Mouse (Mus musculus): ENCODE measurements at regions not wholly inside any gene's neighbourhood (a gene's known extent, or its start where the extent isn't known, plus 50 kb on each side); places are given as distances from the start of the nearest gene placed in this dataset.

DNA sequence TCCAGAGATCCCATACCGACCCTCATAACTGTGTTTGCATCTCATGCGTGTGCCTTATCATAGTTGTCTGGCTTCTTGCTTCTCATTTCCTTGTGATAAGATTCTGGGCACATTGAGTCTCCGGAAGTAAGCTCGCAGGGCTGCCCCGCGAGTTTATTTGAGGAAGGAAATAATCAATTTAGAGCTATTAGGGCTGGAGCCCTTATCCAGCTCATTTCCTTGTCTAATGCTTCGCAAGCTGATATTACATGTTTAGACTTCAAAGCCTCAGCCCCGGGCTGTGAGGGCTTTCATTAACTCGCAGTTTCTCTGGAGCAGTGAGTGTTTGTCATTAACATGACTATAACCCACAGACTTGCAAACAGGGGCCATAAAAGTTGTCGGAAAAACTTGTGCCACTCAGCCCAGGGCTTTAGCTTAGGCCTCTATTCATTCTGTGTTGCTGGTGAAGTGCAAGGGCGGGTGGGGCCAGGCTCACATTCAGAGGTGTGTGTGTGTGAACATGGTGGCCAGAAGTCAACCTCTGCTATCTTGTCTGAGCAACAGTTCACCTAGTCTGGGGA, 251.0 kb upstream of the Gm5148 start:
- DNase-seq (ENCODE audit: extremely low spot score) = no peak

DNA sequence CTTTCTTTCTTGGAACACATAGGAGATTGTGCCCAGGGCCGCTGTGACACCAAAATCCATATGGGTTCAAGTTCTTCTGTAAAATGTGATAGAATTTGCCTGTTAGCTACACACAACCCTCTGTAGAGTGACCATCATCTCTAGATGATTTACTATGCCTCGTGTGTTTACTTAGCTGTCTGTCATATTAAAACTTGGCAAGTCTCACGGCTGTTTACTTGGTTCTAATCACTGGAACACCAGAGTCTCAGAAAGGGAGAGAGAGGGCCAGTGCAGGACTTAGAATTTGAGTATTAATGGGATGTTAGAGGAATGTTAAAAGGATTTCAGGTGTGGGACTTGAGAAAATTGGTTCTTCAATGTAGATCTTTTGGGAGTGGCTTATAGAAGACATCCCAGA, 248.6 kb upstream of the Gm5148 start:
- DNase-seq (ENCODE audit: extremely low spot score) = no peak

DNA sequence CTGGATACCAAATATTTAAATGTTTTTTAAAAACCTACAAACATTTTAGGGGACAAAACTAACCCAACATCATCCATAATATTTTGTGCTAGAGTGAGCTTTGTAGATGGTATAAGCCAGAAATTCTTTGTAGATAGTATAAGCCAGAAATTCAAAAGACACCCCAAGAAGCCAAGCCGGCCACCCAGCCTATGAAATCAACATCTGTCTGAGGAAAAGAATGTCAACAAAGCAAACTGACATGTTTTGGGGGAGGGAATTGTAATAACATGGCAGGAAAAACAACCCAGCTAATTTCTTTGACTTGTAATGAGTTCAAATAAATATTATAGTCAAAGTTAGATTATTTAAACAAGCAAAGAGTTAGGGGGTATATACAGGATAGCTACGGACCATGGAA, 246.9 kb upstream of the Gm5148 start:
- no peak for DNase-seq (ENCODE audit: extremely low spot score)

GRCm38 (mm10) chr3:37968654-37969053, 244.4 kb upstream of the Gm5148 start:
- DNase-seq (ENCODE audit: extremely low spot score) = no peak

GRCm38 (mm10) chr3:37965221-37965620, 240.9 kb upstream of the Gm5148 start:
- no peak for DNase-seq (ENCODE audit: extremely low spot score)

- no peak for DNase-seq (ENCODE audit: extremely low spot score)
Measured at GRCm38 (mm10) chr3:37964083-37964482, 239.8 kb upstream of the Gm5148 start.

DNA sequence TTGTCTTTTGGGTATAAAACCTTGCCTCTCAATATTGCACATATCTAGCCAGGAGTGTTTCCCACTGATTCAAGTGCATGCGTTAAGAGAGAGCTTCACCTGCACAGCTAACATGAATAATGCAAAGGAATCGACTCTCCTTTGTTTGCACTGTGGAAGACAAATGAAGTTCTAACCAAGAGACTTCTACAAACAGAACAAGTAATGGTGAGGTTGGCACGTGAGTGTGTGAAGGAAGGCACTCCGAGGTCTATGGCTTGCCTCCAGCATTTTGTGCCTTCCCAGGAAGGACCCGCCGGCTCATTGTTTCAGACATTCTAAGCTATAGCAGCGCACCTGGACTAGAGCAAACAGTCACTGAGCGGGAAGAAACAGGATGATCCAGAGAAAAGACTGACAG, 238.5 kb upstream of the Gm5148 start:
- no peak for DNase-seq (ENCODE audit: extremely low spot score)

DNA sequence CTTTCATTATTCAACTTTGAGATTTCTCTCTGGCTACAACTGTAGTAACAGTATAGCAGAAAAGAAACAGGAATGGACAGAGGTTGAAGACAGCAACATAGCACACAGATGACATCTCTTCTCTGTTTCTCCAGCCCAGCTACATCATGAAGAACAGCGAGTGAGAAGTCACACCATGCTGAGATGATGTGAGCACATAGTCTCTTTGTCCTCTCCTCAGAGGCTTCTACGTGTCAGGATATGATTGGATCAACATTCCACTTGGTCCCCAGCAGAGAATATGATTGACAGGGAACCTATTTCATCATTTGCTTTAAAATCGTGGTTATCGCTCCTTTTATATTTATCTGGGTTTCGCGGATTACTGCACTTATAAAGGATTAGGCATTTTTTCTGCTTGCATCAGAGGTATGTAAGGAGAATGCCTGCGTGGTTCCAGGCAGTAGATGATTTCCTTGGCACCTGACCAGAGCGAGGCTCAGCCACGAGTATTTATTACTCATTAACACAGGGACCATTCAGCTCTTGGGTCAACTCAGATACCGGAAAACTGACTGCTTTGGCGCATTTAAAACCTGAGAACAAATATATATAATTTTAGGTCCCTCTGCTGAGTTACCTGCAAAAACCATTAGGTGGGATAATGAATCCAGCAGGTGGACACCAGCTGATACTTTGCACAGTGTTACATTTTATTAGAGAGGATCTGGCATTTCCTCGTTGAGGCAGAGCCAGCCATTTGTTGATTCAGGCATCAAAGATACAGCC, 237.9 kb upstream of the Gm5148 start:
- DNase-seq (ENCODE audit: extremely low spot score) = no peak

DNA sequence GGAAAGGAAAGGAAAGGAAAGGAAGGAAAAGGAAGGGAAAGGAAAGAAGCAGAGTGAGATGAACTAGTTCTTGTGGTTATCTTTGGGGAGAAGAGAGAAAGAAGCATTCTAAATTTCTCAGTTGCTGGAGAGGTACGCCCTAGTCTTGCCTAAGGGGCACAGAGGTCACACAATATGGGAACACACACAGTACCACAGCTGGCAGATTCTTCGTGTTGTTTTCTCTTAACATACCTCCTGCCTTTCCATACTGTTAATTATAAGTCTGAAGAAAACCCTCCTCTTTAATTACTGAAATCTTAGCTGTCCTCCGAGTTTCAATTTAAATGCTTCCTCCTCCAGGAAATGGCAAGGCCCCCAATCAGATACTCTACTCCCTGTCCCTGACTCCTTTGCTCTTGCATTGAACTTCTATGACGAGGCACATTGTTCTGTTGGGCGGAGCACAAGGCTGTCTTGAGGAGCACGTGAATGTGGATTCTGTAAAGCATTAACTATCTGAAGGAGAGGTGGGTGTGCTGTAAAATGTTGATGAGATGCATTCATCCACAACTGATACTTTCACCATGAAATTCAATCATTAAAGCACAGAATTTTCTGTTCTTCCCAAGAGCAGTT, 234.2 kb upstream of the Gm5148 start:
- no peak for DNase-seq (ENCODE audit: extremely low spot score)

DNA sequence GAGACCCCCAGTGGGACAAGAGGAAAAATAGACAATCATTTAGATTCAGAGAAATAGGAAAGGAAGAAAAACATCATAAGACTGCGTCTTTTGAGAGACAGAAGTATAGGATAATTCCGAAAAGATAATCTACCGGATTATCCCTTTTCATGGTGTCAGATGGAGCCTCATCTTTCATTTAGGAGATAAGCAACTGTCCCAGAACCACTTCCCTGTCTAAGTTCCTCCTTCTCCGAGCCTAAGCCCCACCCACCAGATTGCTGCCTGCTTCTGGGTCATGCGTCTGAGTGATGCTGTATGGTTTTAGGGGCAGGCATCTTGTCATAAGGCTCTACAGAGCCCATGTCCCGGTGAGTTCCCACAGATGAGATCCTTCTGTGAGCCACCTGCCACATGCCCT, 232.3 kb upstream of the Gm5148 start:
- no peak for DNase-seq (ENCODE audit: extremely low spot score)

GRCm38 (mm10) chr3:37952891-37953290, 228.6 kb upstream of the Gm5148 start:
- no peak for DNase-seq (ENCODE audit: extremely low spot score)

DNA sequence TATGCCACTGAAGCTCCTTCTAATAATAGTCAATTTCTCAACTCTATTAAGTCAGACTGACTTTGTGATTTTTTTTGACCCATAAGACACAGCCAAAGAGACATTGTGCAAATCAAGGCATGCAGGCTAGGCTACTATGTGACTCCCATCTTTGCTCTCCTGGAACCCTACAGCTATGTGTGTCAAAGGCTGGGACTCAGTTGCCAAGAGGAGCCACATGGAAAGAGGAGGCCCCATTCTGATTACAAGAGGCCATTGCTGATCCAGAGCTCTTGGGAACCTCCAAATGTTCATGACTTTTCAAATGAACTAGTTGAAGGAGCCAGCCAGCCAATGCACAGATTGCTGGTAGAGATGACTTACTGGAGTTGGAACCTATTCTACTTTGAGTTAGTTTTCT, 228.0 kb upstream of the Gm5148 start:
- DNase-seq (ENCODE audit: extremely low spot score) = no peak

DNA sequence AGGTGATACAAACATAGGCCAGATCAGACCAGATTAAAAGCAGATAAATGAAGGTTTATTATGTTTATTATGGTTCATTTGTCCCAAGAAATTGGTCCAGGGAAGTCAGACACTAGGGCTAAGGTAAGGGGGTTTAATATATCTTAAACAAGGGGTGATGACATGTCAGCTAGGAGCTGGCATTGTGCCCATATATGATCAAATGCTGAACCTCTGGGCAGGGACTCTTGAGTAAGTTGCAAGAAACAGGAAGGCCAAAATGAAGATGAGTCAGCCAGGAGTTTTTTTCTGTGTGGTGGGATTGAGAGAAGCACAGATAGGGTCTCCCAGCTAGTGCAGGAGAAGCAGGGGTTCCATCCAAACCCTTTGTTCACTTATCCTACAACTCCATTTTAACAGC, 219.4 kb upstream of the Gm5148 start:
- DNase-seq (ENCODE audit: extremely low spot score) = no peak

DNA sequence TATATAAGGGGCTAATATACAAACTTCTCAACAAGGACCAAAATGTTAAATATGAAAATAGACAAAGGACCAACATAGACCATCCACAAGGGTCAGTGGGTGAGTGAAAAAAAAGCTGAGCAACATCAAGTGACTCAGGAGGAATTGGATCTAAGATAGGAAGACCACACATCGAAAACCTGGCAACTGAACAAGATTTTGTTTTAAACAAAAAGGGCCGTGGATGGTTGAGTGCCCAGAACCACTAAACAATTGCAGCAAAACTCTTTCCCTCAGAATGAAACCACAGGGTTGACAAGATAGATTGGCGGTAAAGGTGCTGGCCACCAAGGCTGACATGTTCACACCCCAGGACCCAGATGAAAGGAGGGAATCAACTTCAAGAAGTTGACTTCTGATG, 215.7 kb upstream of the Gm5148 start:
- no peak for DNase-seq (ENCODE audit: extremely low spot score)

- no peak for DNase-seq (ENCODE audit: extremely low spot score)
Measured at GRCm38 (mm10) chr3:37938870-37939269, 214.6 kb upstream of the Gm5148 start.

GRCm38 (mm10) chr3:37938284-37938596, 213.9 kb upstream of the Gm5148 start:
- DNase-seq (ENCODE audit: extremely low spot score) = no peak

- DNase-seq (ENCODE audit: extremely low spot score) = no peak
Measured at GRCm38 (mm10) chr3:37937381-37938283, 213.3 kb upstream of the Gm5148 start.

DNA sequence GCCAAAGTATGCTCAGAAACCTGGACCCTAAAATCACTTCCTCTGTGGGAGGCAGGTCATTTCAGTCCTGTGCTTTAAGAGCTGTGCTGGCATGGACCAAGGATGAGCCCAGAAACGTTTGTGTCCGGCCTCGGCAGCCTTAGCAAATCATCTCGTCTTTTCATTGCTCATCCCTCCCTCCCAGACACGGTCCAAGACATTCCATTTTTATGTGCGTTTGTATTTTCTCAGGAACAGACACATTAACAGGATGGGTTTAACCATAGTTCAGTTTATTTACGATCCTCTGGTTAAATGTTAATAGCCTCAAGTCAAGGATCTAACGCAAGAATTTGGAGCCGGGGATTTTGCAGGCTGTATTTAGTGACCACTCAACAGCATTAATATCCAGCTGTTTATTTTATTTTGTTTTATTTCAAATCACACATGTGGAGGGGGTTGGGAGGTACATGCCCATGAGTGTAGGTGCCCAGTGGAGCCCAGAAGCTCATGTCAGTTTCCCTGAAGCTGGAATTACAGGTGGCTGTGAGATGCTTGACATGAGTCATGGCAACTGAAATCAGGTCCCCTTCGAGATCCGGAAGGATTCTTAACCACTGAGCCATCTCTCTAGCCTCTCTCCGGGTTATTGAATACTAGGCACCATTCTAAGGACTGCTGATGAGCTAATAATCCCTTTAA, 212.1 kb upstream of the Gm5148 start:
- no peak for DNase-seq (ENCODE audit: extremely low spot score)

DNA sequence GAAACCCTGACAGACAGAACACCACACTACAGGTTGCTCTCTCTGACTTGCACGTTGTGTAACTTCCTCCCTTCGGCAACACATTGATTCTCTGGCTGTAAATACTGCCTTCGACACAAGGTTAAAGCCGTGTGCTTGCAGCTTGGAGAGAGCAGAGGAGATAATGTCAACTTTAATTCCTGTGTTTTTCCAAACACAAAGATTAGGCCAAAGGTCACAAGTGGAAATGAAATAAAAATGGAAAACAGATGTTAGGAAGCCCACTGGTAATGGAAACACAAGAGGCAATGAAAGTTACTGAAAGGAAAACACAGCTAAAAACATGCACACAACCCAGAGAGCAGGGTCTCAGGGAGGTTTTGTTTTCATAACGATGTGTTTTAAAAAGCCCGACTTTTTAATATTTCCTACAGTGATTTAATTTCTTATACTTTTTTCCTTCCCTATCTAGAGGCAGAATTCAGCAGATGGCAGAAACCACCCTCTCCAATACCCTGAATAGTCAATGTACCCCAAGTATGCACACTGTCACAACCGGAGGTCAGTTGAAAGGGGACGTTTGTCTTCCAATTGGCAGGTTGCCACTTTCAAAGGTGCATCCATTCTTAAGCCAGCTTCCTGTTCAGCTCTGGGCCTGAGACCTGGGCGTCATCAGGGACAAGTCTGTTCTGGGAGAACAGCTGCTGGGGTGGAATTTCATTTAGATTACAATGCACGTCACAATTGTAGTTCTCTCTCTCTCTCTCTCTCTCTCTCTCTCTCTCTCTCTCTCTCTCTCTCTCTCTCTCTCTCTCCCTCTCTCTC, 210.8 kb upstream of the Gm5148 start:
- no peak for DNase-seq (ENCODE audit: extremely low spot score)

DNA sequence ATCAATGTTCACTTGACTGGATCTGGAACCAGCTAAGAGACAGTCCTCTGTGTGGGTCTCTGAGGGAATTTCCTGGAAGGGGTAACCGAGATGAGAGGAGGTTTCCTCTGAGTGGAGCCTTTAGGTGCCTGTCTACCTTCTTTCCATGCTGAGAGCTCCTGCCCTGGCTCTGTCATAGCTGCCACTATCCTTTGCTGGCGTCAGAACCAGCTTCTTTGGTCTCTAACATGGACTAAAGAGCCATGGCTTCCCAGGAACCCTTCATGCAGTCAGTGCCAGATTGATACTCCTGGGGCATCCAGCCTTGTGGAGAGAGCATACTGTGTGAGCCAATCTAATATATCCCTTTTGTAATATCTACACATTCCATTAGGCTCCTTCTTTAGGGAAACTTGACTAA, 209.9 kb upstream of the Gm5148 start:
- DNase-seq (ENCODE audit: extremely low spot score) = no peak

DNA sequence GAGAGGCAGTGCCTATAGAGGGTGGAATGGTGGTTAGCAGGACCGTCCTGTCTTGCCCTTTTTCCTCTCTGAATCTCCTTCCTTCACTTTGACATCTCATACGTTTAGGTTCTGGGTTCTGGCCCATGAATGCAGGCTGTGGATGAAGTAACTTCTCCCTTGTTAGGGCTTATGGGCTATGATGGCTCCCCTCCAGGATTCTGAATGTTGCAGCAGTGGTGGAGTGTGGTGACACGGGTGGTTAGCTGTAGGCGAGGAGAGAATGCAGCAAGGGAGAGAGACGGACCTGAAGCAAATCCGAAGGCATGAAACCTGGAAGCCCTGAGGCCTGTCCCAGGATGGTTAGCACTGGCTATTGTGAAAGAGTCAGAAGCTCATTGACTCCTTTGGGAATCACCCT, 204.4 kb upstream of the Gm5148 start:
- no peak for DNase-seq (ENCODE audit: extremely low spot score)

All from embryo, embryonic 9.5 days (tissue).